8 mouse cellular contexts compared by ENCODE assay signal in the genomic region with DNA sequence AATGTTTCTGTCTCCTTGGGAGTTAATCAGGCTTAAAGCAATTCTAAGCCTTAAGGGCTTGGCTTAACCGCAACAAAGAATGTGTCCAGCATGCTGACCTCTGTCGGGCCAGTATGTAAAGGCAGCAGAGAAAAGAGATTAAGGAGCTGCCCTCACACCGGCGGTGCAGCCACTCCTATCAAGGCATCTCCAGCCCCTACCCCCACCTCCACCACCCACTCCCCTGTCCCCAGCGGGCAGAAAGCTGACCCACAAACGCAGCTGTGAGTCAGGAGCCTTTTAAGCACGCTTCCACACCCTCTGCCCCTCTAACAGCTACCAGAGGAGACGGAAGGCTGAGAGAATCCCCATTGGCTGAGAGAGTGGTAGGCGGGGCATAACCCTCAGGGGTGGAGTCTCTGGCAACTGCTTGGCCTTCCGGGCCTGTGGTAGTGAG. TPM values are rescaled to one million over a fixed set of nuclear protein-coding genes. Genes with fewer than 3 reads are reported as not detected.
DNase-seq lines count a peak whose midpoint lies in the region; ATAC-seq and TF ChIP-seq lines count a peak whose summit lies in the region.

No protein-coding gene starts in this region.

- H3K9me3 ChIP-seq in ES-E14 (ENCODE audit: control insufficient read depth, insufficient read depth, low read depth, low read length) = no peaks in the 10 kb centered on the region
- H3K9me3 ChIP-seq in intestine, embryonic 16.5 days (ENCODE audit: control insufficient read depth, low read length) = no peaks in the 10 kb centered on the region

- H3K36me3 ChIP-seq in ES-E14 (ENCODE audit: control insufficient read depth, insufficient read depth, low read length, poor library complexity, severe bottlenecking) = no peaks in the 10 kb centered on the region
- H3K36me3 ChIP-seq in intestine, embryonic 16.5 days (ENCODE audit: control insufficient read depth, insufficient read depth, low read length) = no peaks in the 10 kb centered on the region

- peak overlapping the region; percentile 30 to 39 for H3K4me3 ChIP-seq in ES-E14 (ENCODE audit: insufficient read depth in 1 of 2, low read depth in 1 of 2, low read length in 2 of 2, poor library complexity in 1 of 2, severe bottlenecking in 1 of 2)
- H3K4me3 ChIP-seq in intestine, embryonic 16.5 days (ENCODE audit: low read length) = peak overlapping the region; percentile 51
- H3K4me3 ChIP-seq in olfactory bulb, adult 2 months (ENCODE audit: insufficient read depth, low read depth, low read length) = peak overlapping the region; percentile 29; the same call in 1 of the 2 replicates

- peak overlapping the region; percentile 59 for H3K4me2 ChIP-seq in intestine, embryonic 16.5 days (ENCODE audit: low read depth, low read length)

- intact Hi-C loops in gastrocnemius, postnatal 36 days (cut with DNase I) = loop anchor here (5.0 kb wide), 1 partner anchor 764 kb away; no protein-coding TSS in a partner anchor

- no peak overlapping the region for H3K27ac ChIP-seq in ES-E14 (ENCODE audit: insufficient read depth, low read depth, low read length, poor library complexity, severe bottlenecking)
- H3K27ac ChIP-seq in intestine, embryonic 16.5 days (ENCODE audit: low read length) = no peak overlapping the region
- H3K27ac ChIP-seq in olfactory bulb, adult 2 months (ENCODE audit: insufficient read depth, low read depth, low read length) = no peak overlapping the region

- H3K9ac ChIP-seq in ES-E14 (ENCODE audit: insufficient read depth, low read depth, low read length, poor library complexity, severe bottlenecking) = no peak overlapping the region
- peak overlapping the region; percentile 59 for H3K9ac ChIP-seq in intestine, embryonic 16.5 days (ENCODE audit: low read depth, low read length)

- H3K27me3 ChIP-seq in intestine, embryonic 16.5 days (replicated peaks; ENCODE audit: control insufficient read depth, insufficient read depth, low read length) = no peaks in the 10 kb centered on the region

- in situ Hi-C loops in ES-E14 (cut with MboI; ENCODE audit: low sequenced_read_pairs in 2 of 2, unreplicated experiment in 2 of 2) = no loop called here

- 3% methylated on average over 10 of the region's 10 CpGs for WGBS in intestine, embryonic 16.5 days
- WGBS in olfactory bulb, adult 2 months = 7% methylated on average over 10 of the region's 10 CpGs

- ATAC-seq in intestine, embryonic 16.5 days = peak; percentile 98

- TF ChIP-seq POLR2A in olfactory bulb, adult 2 months (IDR thresholded peaks at IDR 0.05; ENCODE audit: insufficient read depth, low read depth, low read length) = no peak

- no peak for TF ChIP-seq CTCF in olfactory bulb, adult 2 months (IDR thresholded peaks at IDR 0.05; ENCODE audit: insufficient read depth, low read depth, low read length)

- peaks cover 0 to 2% of the 10 kb centered on the region in 2 experiments; a peak in 1 of 4 replicates for H3K4me1 ChIP-seq in ES-E14 (ENCODE audit: control insufficient read depth in 2 of 2, insufficient read depth in 2 of 2, low read length in 2 of 2, poor library complexity in 1 of 2)
- H3K4me1 ChIP-seq in intestine, embryonic 16.5 days (ENCODE audit: control insufficient read depth, insufficient read depth, low read length) = no peaks in the 10 kb centered on the region
- peaks cover 4% of the 10 kb centered on the region for H3K4me1 ChIP-seq in olfactory bulb, adult 2 months (ENCODE audit: control insufficient read depth, insufficient read depth, low read length)

- peak; percentile 77 for DNase-seq in ES-E14 (ENCODE audit: low read depth, low spot score)
- peak; percentile 45 for DNase-seq in brain, adult 2 months (ENCODE audit: low read depth, low spot score)
- DNase-seq in gastrocnemius, postnatal 36 days = peak; percentile 17 to 20
- peak; percentile 65 to 74 for DNase-seq in lung, adult 18-20 months
- no peak for DNase-seq in T-cell, adult 2 months (ENCODE audit: low spot score)
- DNase-seq in left cerebral cortex, adult 18-20 months (ENCODE audit: low spot score in 2 of 2) = no peak

TF ChIP-seq in ES-E14, 5 proteins besides CTCF, POLR2A, EP300 and RAD21:
- TF ChIP-seq ZC3H11A (IDR thresholded peaks at IDR 0.05; ENCODE audit: borderline replicate concordance, low read depth, low read length) = no peak
- no peak for TF ChIP-seq CHD2 (IDR thresholded peaks at IDR 0.05; ENCODE audit: low read depth, low read length)
- no peak for TF ChIP-seq MAFK (IDR thresholded peaks at IDR 0.05; ENCODE audit: insufficient read depth, low read depth, low read length)
- TF ChIP-seq HCFC1 (IDR thresholded peaks at IDR 0.05; ENCODE audit: borderline replicate concordance, insufficient read depth, low read length) = no peak
- no peak for TF ChIP-seq ZNF384 (IDR thresholded peaks at IDR 0.05; ENCODE audit: low read depth, low read length)

RNA-seq across cellular contexts. Expression of gene Tenm4, which starts 18.1 kb away (rescaled TPM):
- 38.9 and 72.4 TPM in 2 replicates for total RNA-seq in ES-E14 (2012; rRNA removed)
- total RNA-seq in gastrocnemius, postnatal 36 days (2021) = 1 to 10 TPM in 1 of 2 experiments, under 1 TPM in 1; 0.69 to 1.1 TPM
- polyA plus RNA-seq in intestine, embryonic 16.5 days (2015; fragmentation: Nextera tagmentation; extraction: Ambion mirVana) = 13.6 and 14.3 TPM in 2 replicates
- polyA plus RNA-seq in olfactory bulb, adult 2 months (2012; ENCODE audit: insufficient read depth, insufficient read length, low replicate concordance, missing spikeins) = not detected in 2 replicates
- 100 to 1,000 TPM; 126 to 135 TPM for total RNA-seq in left cerebral cortex, adult 18-20 months (2021)

Comparison
In these comparisons a context has a peak if more than half of its experiments do, and no peak if none do; other contexts are left out.
1. DNase-seq: peak in ES-E14 (single experiment), brain, adult 2 months (single experiment), gastrocnemius, postnatal 36 days (2 of 2) and lung, adult 18-20 months (2 of 2); none in T-cell, adult 2 months (single experiment) and left cerebral cortex, adult 18-20 months (0 of 2).
2. RNA of gene Tenm4, which starts 18.1 kb away (total RNA-seq): 126 to 135 TPM in left cerebral cortex, adult 18-20 months and 38.9 to 72.4 TPM in ES-E14; 0.69 to 1.1 TPM in gastrocnemius, postnatal 36 days; every median in the first group is over 10 times any median in the second.
3. Peak in every context shown above with its lines, with median percentiles within 50 percentile points of each other: H3K4me3 ChIP-seq.